Mouse (Mus musculus) thymus, adult 2 months (tissue): Measurements from ENCODE around the gene Lhx1. TPM values are rescaled to one million over a fixed set of nuclear protein-coding genes. Genes with fewer than 3 reads are reported as not detected.

Experiments used
- DNase-seq: peaks from one replicate; pipeline ENCODE4 v3.0.0; 2021
- H3K27ac ChIP-seq: fragments of 200-500 bp; 2 replicates; pipeline ENCODE4 v1.5.1; 2012; ENCODE audit warnings: low read length, control low read depth; ENCODE audit not compliant: control insufficient read depth, insufficient read depth
- H3K27me3 ChIP-seq: fragments of 200-500 bp; 2 replicates; pipeline ENCODE4 v1.6.1; 2012; ENCODE audit warnings: mild to moderate bottlenecking, low read length, moderate library complexity, mixed read lengths; ENCODE audit not compliant: control insufficient read depth, insufficient read depth
- H3K36me3 ChIP-seq: fragments of 200-500 bp; 2 replicates; pipeline ENCODE4 v1.6.1; 2012; ENCODE audit warnings: mild to moderate bottlenecking, low read length, moderate library complexity; ENCODE audit not compliant: control insufficient read depth, insufficient read depth
- H3K4me1 ChIP-seq: fragments of 200-500 bp; replicated peaks from 2 replicates; pipeline ENCODE4 v1.6.1; 2012; ENCODE audit warnings: low read length; ENCODE audit not compliant: control insufficient read depth, insufficient read depth
- H3K4me3 ChIP-seq: fragments of 200-500 bp; 2 replicates; pipeline ENCODE4 v1.5.1; 2012; ENCODE audit warnings: mild to moderate bottlenecking, low read length, control low read depth, moderate library complexity; ENCODE audit not compliant: control insufficient read depth, insufficient read depth
- CTCF ChIP-seq: fragments of 200-500 bp; IDR thresholded peaks from 2 replicates; pipeline ENCODE4 v1.5.1; 2012; ENCODE audit warnings: mild to moderate bottlenecking, control low read depth, low read length, moderate library complexity, borderline replicate concordance; ENCODE audit not compliant: control insufficient read depth, poor library complexity, insufficient read depth; ENCODE audit errors: extremely low read depth
- POLR2A ChIP-seq: fragments of 200-500 bp; IDR thresholded peaks from 2 replicates; pipeline ENCODE4 v1.6.1; 2012; ENCODE audit warnings: mild to moderate bottlenecking, low read length, control low read depth, moderate library complexity; ENCODE audit not compliant: control insufficient read depth, poor library complexity, insufficient read depth; ENCODE audit errors: extremely low read depth
- WGBS: fragments of 180-500 bp; shearing (Covaris S2); methylation state at CpG from one replicate; pipeline ENCODE4 v1.1.7; 2018; 5-methylcytosine and 5-hydroxymethylcytosine counted together
- polyA plus RNA-seq: library from polyadenylated mRNA; depleted of rRNA; stranded (reverse); fragments of >200 nt; gene quantifications from 2 replicates; pipeline ENCODE4 v1.2.3, GENCODE M21; 2012

Gene Lhx1
- polyA plus RNA-seq, 1 experiment, result 0.13 TPM

DNA sequence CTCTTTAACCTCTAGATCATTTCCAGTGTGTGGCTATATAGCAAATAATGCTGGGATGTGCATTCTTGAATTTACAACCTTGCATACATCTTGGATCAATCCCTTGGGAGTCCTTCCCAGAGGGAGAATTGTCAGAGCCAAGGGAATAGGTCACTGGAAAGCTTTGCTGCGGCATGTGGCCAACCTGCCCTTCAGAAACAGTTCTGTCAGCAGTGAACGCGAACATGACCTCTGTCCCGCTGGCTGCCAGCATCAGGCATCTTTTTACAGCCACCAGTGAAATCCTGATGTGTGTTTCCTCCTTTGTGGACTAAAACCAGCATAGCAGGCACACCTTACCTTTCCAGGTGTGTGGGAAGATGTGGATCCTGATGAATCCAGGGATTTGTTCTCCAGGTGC, 26.0 kb upstream of the Lhx1 start:
- DNase-seq, result no peak
- 90% methylated on average over 4 of the region's 4 CpGs for WGBS
- Histone ChIP-seq H3K36me3 (no peaks in the 10 kb centered on the region), H3K27me3 (no peaks in the 10 kb centered on the region), H3K4me1 (no peaks in the 10 kb centered on the region), H3K27ac (no peak overlapping the region), H3K4me3 (no peak overlapping the region)
- no peak for TF ChIP-seq POLR2A
- TF ChIP-seq CTCF, result no peak

DNA sequence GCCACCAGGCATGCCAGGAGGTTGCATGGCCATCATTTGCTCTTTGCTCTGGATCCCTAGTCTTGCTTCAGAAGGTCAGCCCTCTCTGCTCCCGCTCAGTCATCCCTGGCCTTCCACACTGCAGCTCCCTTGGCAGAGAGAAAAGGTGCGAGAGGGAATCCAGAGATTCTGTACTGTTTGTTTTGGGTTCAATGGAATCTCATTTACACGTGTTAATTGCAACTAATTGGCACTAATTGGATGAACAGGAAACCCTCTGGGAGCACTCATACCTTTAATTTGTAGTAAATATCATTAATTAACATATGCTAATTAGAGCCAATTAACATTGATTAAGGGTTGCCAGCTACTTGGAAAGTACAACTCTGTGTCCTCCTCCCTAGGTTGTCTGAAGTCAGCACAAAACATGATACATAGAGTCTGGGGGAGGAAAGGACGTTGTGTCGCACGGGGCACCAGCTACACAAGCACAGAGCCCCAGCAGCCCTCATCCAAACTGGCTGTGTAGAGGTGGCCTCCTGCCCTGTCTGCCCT, 24.0 kb upstream of the Lhx1 start:
- WGBS, result 72% methylated on average over 6 of the region's 6 CpGs
- DNase-seq, result no peak
- H3K27me3 ChIP-seq, result no peaks in the 10 kb centered on the region
- H3K4me1 ChIP-seq, result no peaks in the 10 kb centered on the region
- H3K4me3 ChIP-seq, result no peak overlapping the region
- no peak for TF ChIP-seq CTCF
- H3K27ac ChIP-seq, result no peak overlapping the region
- H3K36me3 ChIP-seq, result no peaks in the 10 kb centered on the region

DNA sequence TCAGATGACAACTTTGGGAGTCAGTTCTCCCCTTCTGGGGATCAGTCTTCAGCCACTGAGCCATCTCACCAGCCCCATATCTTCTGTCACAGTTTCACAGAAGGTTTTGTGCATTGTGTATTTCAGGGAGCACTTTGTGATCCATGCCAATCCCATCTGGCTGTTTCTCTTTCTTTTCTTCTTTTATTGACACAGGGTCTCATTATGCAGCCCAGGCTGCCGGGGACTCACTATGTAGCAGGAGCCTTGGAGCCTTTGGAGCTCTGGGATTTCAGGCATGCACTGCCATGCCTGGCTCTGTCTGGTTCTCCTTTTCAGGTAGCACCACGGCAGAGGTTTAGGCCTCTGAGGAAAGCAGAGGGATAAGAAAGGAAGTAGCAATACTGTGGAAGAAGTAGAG, 23.0 kb upstream of the Lhx1 start:
- no peak overlapping the region for H3K27ac ChIP-seq
- H3K4me1 ChIP-seq, result no peaks in the 10 kb centered on the region
- no peak overlapping the region for H3K4me3 ChIP-seq
- H3K36me3 ChIP-seq, result no peaks in the 10 kb centered on the region
- no peaks in the 10 kb centered on the region for H3K27me3 ChIP-seq
- WGBS, result 65% methylated on average over 2 of the region's 2 CpGs
- no peak for DNase-seq
- TF ChIP-seq POLR2A (no peak), CTCF (no peak)

DNA sequence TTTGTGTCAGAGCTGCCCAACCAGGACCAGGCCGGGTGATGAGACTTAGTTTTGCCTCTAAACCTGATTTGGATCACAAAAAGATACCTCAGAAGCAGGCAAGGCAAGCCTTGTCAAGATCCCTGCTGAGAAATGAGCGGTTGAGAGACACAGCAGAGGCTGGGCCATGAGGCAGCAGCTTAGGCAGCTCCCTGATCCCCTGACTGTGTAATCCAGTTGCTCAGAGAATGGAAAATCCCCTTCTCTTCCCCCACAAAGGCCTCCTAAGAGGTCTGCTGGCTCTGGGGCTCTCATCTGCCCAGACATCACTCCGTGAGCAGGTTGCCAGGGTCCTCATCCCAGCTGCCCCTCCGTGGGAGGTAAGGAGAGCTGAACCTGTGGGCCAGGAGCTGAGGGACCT, 14.6 kb upstream of the Lhx1 start:
- WGBS, result 24% methylated on average over 4 of the region's 4 CpGs
- no peak overlapping the region for H3K4me3 ChIP-seq
- H3K27me3 ChIP-seq, result no peaks in the 10 kb centered on the region
- TF ChIP-seq CTCF, result no peak
- DNase-seq, result no peak
- H3K27ac ChIP-seq, result no peak overlapping the region
- H3K4me1 ChIP-seq, result no peaks in the 10 kb centered on the region
- no peaks in the 10 kb centered on the region for H3K36me3 ChIP-seq

DNA sequence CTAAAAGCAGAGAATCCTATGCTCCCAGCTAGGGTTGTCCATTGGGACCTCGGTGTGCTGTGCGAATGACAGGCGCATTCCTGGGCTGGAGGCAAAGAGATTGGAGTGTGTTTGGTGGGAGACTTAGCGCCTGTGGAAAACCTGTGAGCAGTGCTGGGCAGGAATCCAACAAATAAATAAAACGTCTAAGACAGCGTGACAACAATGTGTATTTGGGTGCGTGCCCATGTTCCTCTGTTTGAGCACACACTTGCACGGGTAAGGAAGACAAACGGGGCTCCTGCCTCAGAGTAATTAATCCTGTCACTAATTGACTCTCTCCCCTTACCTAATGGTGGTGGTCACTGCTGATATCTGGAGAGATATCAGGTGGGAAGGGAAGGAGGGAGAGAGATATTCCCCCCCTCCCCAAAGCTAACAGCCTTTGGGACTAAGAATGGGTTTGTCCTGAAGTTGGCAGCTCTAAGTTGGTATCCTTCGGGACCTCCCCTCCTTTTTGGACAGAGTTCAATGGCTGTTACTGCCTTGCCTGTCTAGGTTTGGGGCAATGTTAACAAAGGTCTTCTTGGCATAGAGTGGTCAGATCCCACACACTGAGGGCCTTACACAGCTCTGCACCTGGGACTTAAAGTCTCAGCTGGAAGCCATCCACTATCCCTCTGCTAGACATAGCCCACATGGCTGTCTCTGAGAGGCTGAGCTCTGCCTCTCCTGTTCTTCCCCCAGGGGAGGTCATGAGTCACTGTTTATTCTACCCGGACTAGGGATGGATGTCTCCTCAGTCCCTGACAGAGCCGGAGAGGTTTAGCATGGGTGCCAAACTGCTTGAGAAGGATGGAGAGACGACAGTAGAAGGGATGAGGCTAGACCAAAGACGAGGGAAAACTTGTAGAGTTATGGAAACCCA, 4.7 kb upstream of the Lhx1 start:
- Histone ChIP-seq H3K27me3 (peaks cover 39% of the 10 kb centered on the region), H3K4me1 (peaks cover 13% of the 10 kb centered on the region), H3K36me3 (no peaks in the 10 kb centered on the region), H3K4me3 (no peak overlapping the region), H3K27ac (no peak overlapping the region)
- TF ChIP-seq CTCF (no peak), POLR2A (no peak)
- DNase-seq, result no peak
- WGBS, result 20% methylated on average over 14 of the region's 14 CpGs

DNA sequence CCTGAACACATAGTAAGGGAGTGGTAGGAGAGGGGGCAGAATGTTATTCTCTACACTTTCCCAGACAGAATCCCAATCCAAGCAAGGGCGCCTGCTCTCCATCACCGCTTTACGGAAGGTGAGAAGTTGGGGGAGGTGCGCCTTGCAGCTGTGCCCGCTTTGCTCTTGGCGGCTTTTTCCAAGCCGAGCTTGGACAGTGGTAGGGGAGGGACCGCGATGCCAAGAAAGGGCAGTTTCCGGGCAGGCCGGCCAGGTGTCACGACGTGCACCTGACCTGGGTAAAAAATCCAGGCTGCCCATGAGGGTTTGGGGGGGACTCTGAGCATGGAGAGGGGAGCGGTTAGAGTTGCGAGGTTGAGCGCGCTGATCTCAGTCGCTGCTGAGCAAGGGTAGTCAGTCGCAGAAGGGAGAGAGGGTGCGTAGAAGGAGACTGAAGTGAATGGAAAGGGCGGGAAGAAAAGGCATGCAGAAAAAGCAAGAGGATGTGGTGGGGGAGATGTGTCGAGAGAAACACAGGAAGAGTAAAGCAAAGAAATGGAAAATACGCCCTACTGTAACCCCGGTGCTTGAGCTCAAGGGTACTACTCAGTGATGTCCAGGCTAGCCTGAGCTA, 3.9 kb upstream of the Lhx1 start:
- WGBS, result 8% methylated on average over 24 of the region's 24 CpGs
- TF ChIP-seq CTCF, result no peak
- TF ChIP-seq POLR2A, result no peak
- no peak overlapping the region for H3K4me3 ChIP-seq
- peaks cover 14% of the 10 kb centered on the region for H3K4me1 ChIP-seq
- H3K36me3 ChIP-seq, result no peaks in the 10 kb centered on the region
- DNase-seq, result no peak
- H3K27ac ChIP-seq, result no peak overlapping the region
- H3K27me3 ChIP-seq, result peaks cover 39% of the 10 kb centered on the region
